Mouse (Mus musculus) midbrain, postnatal 0 days (tissue): Measurements from ENCODE around the gene Bik. TPM values are rescaled to one million over a fixed set of nuclear protein-coding genes. Genes with fewer than 3 reads are reported as not detected.
A peak's percentile ranks its signal among the peaks of the same experiment; 100 is the strongest.

ENCODE experiments used
- ATAC-seq: fragments of 200-750 bp; cut with Nextera tagmentation; 2 replicates; pipeline ENCODE4 v1.8.0; 2017; ENCODE audit warnings: moderate number of reproducible peaks, mild to moderate bottlenecking, moderate TSS enrichment, moderate library complexity; ENCODE audit not compliant: low FRiP score
- DNase-seq: peaks from one replicate; pipeline ENCODE4 v3.0.0-alpha.2; 2015; ENCODE audit warnings: low spot score
- H3K27ac ChIP-seq: fragments of 300-500 bp; sonication (generic); 2 replicates; pipeline ENCODE4 v1.5.1; 2014; ENCODE audit warnings: low read depth, mild to moderate bottlenecking, low read length, mixed read lengths
- H3K27me3 ChIP-seq: fragments of 300-500 bp; sonication (generic); 2 replicates; pipeline ENCODE4 v1.6.1; 2014; ENCODE audit warnings: low read length, control low read depth, mixed read lengths; ENCODE audit not compliant: insufficient read depth
- H3K36me3 ChIP-seq: fragments of 300-500 bp; sonication (generic); 2 replicates; pipeline ENCODE4 v1.6.1; 2014; ENCODE audit warnings: low read length, control low read depth, mixed read lengths; ENCODE audit not compliant: insufficient read depth
- H3K4me1 ChIP-seq: fragments of 300-500 bp; sonication (generic); 2 replicates; pipeline ENCODE4 v1.6.1; 2014; ENCODE audit warnings: mild to moderate bottlenecking, control low read depth, antibody characterized with exemption, low read length, mixed read lengths; ENCODE audit not compliant: insufficient read depth
- H3K4me2 ChIP-seq: fragments of 300-500 bp; sonication (generic); 2 replicates; pipeline ENCODE4 v1.6.1; 2014; ENCODE audit warnings: low read depth, mild to moderate bottlenecking, low read length, mixed read lengths; ENCODE audit not compliant: poor library complexity, severe bottlenecking
- H3K4me3 ChIP-seq: fragments of 300-500 bp; sonication (generic); 2 replicates; pipeline ENCODE4 v1.5.1; 2014; ENCODE audit warnings: low read depth, mild to moderate bottlenecking, low read length, moderate library complexity
- H3K9ac ChIP-seq: fragments of 300-500 bp; sonication (generic); replicated peaks from 2 replicates; pipeline ENCODE4 v1.6.1; 2014; ENCODE audit warnings: mild to moderate bottlenecking, low read length, moderate library complexity, mixed read lengths; ENCODE audit not compliant: poor library complexity, severe bottlenecking
- H3K9me3 ChIP-seq: fragments of 300-500 bp; sonication (generic); 2 replicates; pipeline ENCODE4 v1.6.1; 2016; ENCODE audit warnings: low read length, control low read depth
- CTCF ChIP-seq: IDR thresholded peaks from 2 replicates; pipeline ENCODE4 v1.5.1; 2016; ENCODE audit warnings: antibody characterized with exemption, mild to moderate bottlenecking
- WGBS: fragments of 180-500 bp; shearing (Covaris S2); extraction: QIAGEN DNeasy Blood & Tissue Kit; methylation state at CpG from one replicate; pipeline ENCODE4 v1.1.7; 2014; 5-methylcytosine and 5-hydroxymethylcytosine counted together
- microRNA-seq: library from miRNA; unstranded; fragments of <30 nt; microRNA quantifications from one replicate; pipeline ENCODE4, GENCODE M21; 2016; ENCODE audit warnings: borderline number of aligned reads
- polyA plus RNA-seq: library from polyadenylated mRNA; unstranded; fragments of >200 nt; fragmentation: Nextera tagmentation; extraction: Ambion mirVana; gene quantifications from 2 replicates; pipeline ENCODE4 v1.2.1, GENCODE M21; 2015
- total RNA-seq: library from RNA; depleted of rRNA; stranded (reverse); fragments of >200 nt; gene quantifications from 2 replicates; pipeline ENCODE4 v1.2.3, GENCODE M21; 2014; rRNA removed

Bik gene
- total and polyA plus RNA-seq, 2 experiments from 2014 or later = 0.27 to 0.33 TPM

- Histone ChIP-seq H3K27ac (no peak overlapping the region), H3K4me2 (no peak overlapping the region), H3K27me3 (no peaks in the 10 kb centered on the region), H3K9ac (peak overlapping the region; percentile 5; the same call in 1 of the 2 replicates), H3K9me3 (no peaks in the 10 kb centered on the region), H3K36me3 (peaks cover 17% of the 10 kb centered on the region), H3K4me3 (no peak overlapping the region), H3K4me1 (peaks cover 8% of the 10 kb centered on the region)
- DNase-seq = no peak
- no peak for ATAC-seq
- no peak for TF ChIP-seq CTCF
- WGBS = 87% methylated on average over 6 of the region's 6 CpGs
Observed at GRCm38 (mm10) chr15:83591758-83592157, 65.1 kb downstream of the Bik start.

GRCm38 (mm10) chr15:83592260-83593188 lies 65.9 kb downstream of the Bik start:
- Histone ChIP-seq H3K4me1 (peaks cover 8% of the 10 kb centered on the region), H3K9ac (peak overlapping the region; percentile 5; the same call in 1 of the 2 replicates), H3K27ac (no peak overlapping the region), H3K36me3 (peaks cover 11% of the 10 kb centered on the region), H3K27me3 (no peaks in the 10 kb centered on the region), H3K4me2 (peak overlapping the region; percentile 80; the same call in 1 of the 2 replicates), H3K9me3 (no peaks in the 10 kb centered on the region), H3K4me3 (no peak overlapping the region)
- WGBS = 81% methylated on average over 8 of the region's 8 CpGs
- TF ChIP-seq CTCF = no peak
- DNase-seq (no peak), ATAC-seq (no peak)

DNA sequence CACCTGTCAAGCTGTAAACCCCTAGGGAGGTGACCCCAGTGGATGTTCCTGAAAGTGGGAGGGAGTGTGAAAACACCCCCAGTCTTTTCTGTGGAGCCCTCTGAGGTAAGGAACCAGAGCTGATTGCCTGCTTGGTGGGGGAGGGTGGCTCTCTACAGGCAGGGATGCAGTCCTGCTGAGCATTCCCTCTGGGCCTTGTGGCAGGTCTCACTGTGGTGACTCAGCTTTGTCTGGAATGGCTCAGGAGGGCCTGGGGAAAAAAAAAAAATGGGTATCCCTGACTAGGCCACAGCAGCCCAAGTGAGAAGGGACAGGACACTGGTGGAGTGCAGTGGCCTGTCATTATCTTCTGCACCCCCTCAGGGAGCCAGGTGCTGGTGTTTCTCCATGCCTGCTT lies 66.5 kb downstream of the Bik start:
- DNase-seq (no peak), ATAC-seq (no peak)
- TF ChIP-seq CTCF = no peak
- H3K9ac ChIP-seq = 0 out of 2 replicates have a peak overlapping the region, but pooled peaks have one; percentile 36
- no peak overlapping the region for H3K27ac ChIP-seq
- H3K4me2 ChIP-seq = peak overlapping the region; percentile 80
- H3K9me3 ChIP-seq = no peaks in the 10 kb centered on the region
- peaks cover 11% of the 10 kb centered on the region; the same call in 1 of the 2 replicates for H3K36me3 ChIP-seq
- H3K27me3 ChIP-seq = no peaks in the 10 kb centered on the region
- peaks cover 8% of the 10 kb centered on the region for H3K4me1 ChIP-seq
- H3K4me3 ChIP-seq = peak overlapping the region; percentile 75

GRCm38 (mm10) chr15:83593702-83594512 lies 67.2 kb downstream of the Bik start:
- Histone ChIP-seq H3K9ac (peak overlapping the region; percentile 72), H3K9me3 (no peaks in the 10 kb centered on the region), H3K4me3 (peak overlapping the region; percentile 75), H3K27ac (peak overlapping the region; percentile 68), H3K36me3 (peaks cover 11% of the 10 kb centered on the region; the same call in 1 of the 2 replicates), H3K4me1 (peaks cover 8% of the 10 kb centered on the region), H3K4me2 (peak overlapping the region; percentile 80), H3K27me3 (no peaks in the 10 kb centered on the region)
- DNase-seq (no peak), ATAC-seq (peak; percentile 38; the same call in 1 of the 2 replicates)
- WGBS = 10% methylated on average over 19 of the region's 19 CpGs
- no peak for TF ChIP-seq CTCF

Small RNA genes within 50 kb of the gene (microRNA-seq; reads per million reads assigned to microRNA genes)
- not detected for gene Gm24575

Other genes starting within 250 kb of the Bik start
- gene Arfgap3, start 176.6 kb upstream of the Bik start, total RNA-seq = 41.8 and 44.0 TPM in 2 replicates
- gene Arfgap3, start 176.6 kb upstream of the Bik start, polyA plus RNA-seq = 36.4 and 36.8 TPM in 2 replicates
- 14.6 and 21.3 TPM in 2 replicates for gene Pacsin2, start 62.3 kb upstream of the Bik start, total RNA-seq
- gene Pacsin2, start 62.3 kb upstream of the Bik start, polyA plus RNA-seq = 16.2 and 16.7 TPM in 2 replicates
- 57.8 and 60.7 TPM in 2 replicates for gene Ttll1, start 16.0 kb upstream of the Bik start, total RNA-seq
- gene Ttll1, start 16.0 kb upstream of the Bik start, polyA plus RNA-seq = 119 and 123 TPM in 2 replicates
- 5.5 and 8.0 TPM in 2 replicates for gene Tspo, start 36.7 kb downstream of the Bik start, total RNA-seq
- gene Tspo, start 36.7 kb downstream of the Bik start, polyA plus RNA-seq = 8.4 and 11.3 TPM in 2 replicates
- gene Mcat, start 36.9 kb downstream of the Bik start, total RNA-seq = 43.9 and 44.4 TPM in 2 replicates
- 34.6 and 35.9 TPM in 2 replicates for gene Mcat, start 36.9 kb downstream of the Bik start, polyA plus RNA-seq
- 50.5 and 56.4 TPM in 2 replicates for gene Ttll12, start 68.3 kb downstream of the Bik start, total RNA-seq
- 39.1 and 40.1 TPM in 2 replicates for gene Ttll12, start 68.3 kb downstream of the Bik start, polyA plus RNA-seq
- gene Scube1, start 198.2 kb downstream of the Bik start, total RNA-seq = 14.9 and 19.9 TPM in 2 replicates
- 4.7 TPM in 2 replicates for gene Scube1, start 198.2 kb downstream of the Bik start, polyA plus RNA-seq